19 mouse cellular contexts compared by ENCODE assay signal in genomic region chr4:12538043-12538442, GRCm38 (mm10).
A peak's percentile ranks its signal among the peaks of the same experiment; 100 is the strongest.
DNase-seq lines count a peak whose midpoint lies in the region; ATAC-seq and TF ChIP-seq lines count a peak whose summit lies in the region.
"Had no signal": no experiment of that assay in that cellular context is flagged by ENCODE, and none has a peak within 500 bp of the region (broad histone marks: within the 10 kb centered on the region; RNA-seq: fewer than 3 reads in every experiment).

No protein-coding gene starts in this region.

- no peaks in the 10 kb centered on the region for H3K27me3 ChIP-seq in forebrain, postnatal 0 days (ENCODE audit: insufficient read depth, low read length)
- H3K27me3 ChIP-seq in forebrain, embryonic 11.5 days (ENCODE audit: control insufficient read depth, insufficient read depth, low read length): no peaks in the 10 kb centered on the region
- no peaks in the 10 kb centered on the region for H3K27me3 ChIP-seq in hindbrain, embryonic 13.5 days
- H3K27me3 ChIP-seq in hindbrain, embryonic 15.5 days: no peaks in the 10 kb centered on the region
- no peaks in the 10 kb centered on the region for H3K27me3 ChIP-seq in midbrain, embryonic 16.5 days (ENCODE audit: control insufficient read depth, insufficient read depth, low read depth, low read length)
- H3K27me3 ChIP-seq in lung, postnatal 0 days (replicated peaks; ENCODE audit: insufficient read depth, low read length): no peaks in the 10 kb centered on the region
- no peaks in the 10 kb centered on the region for H3K27me3 ChIP-seq in kidney, embryonic 14.5 days (ENCODE audit: control insufficient read depth, insufficient read depth, low read length)
- H3K27me3 ChIP-seq: CH12.LX; heart, embryonic 15.5 days; intestine, embryonic 15.5 days; limb, embryonic 12.5 days had no signal

- peak; percentile 20 for DNase-seq in forebrain, postnatal 0 days
- DNase-seq in forebrain, embryonic 11.5 days (ENCODE audit: low spot score): no peak
- DNase-seq in lung, postnatal 0 days (ENCODE audit: low spot score): no peak
- DNase-seq: B cell, adult 2 months; gastrocnemius, postnatal 36 days; liver, postnatal 0 days; thymus, postnatal 25 days had no signal

- no peaks in the 10 kb centered on the region for H3K36me3 ChIP-seq in forebrain, postnatal 0 days (ENCODE audit: insufficient read depth)
- H3K36me3 ChIP-seq in forebrain, embryonic 11.5 days (ENCODE audit: control insufficient read depth, insufficient read depth, low read length): no peaks in the 10 kb centered on the region
- no peaks in the 10 kb centered on the region for H3K36me3 ChIP-seq in hindbrain, embryonic 13.5 days
- H3K36me3 ChIP-seq in hindbrain, embryonic 15.5 days: no peaks in the 10 kb centered on the region
- no peaks in the 10 kb centered on the region for H3K36me3 ChIP-seq in midbrain, embryonic 16.5 days (ENCODE audit: control insufficient read depth, insufficient read depth, low read length)
- no peaks in the 10 kb centered on the region for H3K36me3 ChIP-seq in lung, postnatal 0 days (ENCODE audit: insufficient read depth, low read length)
- H3K36me3 ChIP-seq in kidney, embryonic 14.5 days (ENCODE audit: control insufficient read depth, insufficient read depth, low read length): no peaks in the 10 kb centered on the region
- H3K36me3 ChIP-seq: G1E; heart, embryonic 15.5 days; intestine, embryonic 15.5 days; limb, embryonic 12.5 days had no signal

- WGBS in forebrain, postnatal 0 days: 57% methylated on average over 5 of the region's 5 CpGs
- WGBS in forebrain, embryonic 11.5 days: 80% methylated on average over 5 of the region's 5 CpGs
- 47% methylated on average over 5 of the region's 5 CpGs for WGBS in hindbrain, embryonic 13.5 days
- WGBS in hindbrain, embryonic 15.5 days: 45% methylated on average over 5 of the region's 5 CpGs
- 52% methylated on average over 5 of the region's 5 CpGs for WGBS in midbrain, embryonic 16.5 days
- 69% methylated on average over 5 of the region's 5 CpGs for WGBS in lung, postnatal 0 days
- WGBS in kidney, embryonic 14.5 days: 72% methylated on average over 5 of the region's 5 CpGs

- no peaks in the 10 kb centered on the region for H3K9me3 ChIP-seq in forebrain, postnatal 0 days (ENCODE audit: low read length)
- H3K9me3 ChIP-seq in forebrain, embryonic 11.5 days (ENCODE audit: control insufficient read depth, low read length): no peaks in the 10 kb centered on the region
- no peaks in the 10 kb centered on the region for H3K9me3 ChIP-seq in hindbrain, embryonic 13.5 days
- H3K9me3 ChIP-seq in hindbrain, embryonic 15.5 days: no peaks in the 10 kb centered on the region
- H3K9me3 ChIP-seq in midbrain, embryonic 16.5 days (replicated peaks; ENCODE audit: control insufficient read depth, low read length, poor library complexity, severe bottlenecking): no peaks in the 10 kb centered on the region
- no peaks in the 10 kb centered on the region for H3K9me3 ChIP-seq in lung, postnatal 0 days (ENCODE audit: low read length)
- no peaks in the 10 kb centered on the region for H3K9me3 ChIP-seq in kidney, embryonic 14.5 days (ENCODE audit: control insufficient read depth, low read length)
- H3K9me3 ChIP-seq: G1E; heart, embryonic 15.5 days; intestine, embryonic 15.5 days; limb, embryonic 12.5 days had no signal

- no peak for TF ChIP-seq EP300 in lung, postnatal 0 days (IDR thresholded peaks at IDR 0.05)

- H3K9ac ChIP-seq in forebrain, postnatal 0 days: peak overlapping the region; percentile 47; the same call in 1 of the 2 replicates
- no peak overlapping the region for H3K9ac ChIP-seq in forebrain, embryonic 11.5 days (ENCODE audit: low read length)
- H3K9ac ChIP-seq in hindbrain, embryonic 13.5 days: no peak overlapping the region
- no peak overlapping the region for H3K9ac ChIP-seq in hindbrain, embryonic 15.5 days
- H3K9ac ChIP-seq in midbrain, embryonic 16.5 days (ENCODE audit: low read depth, low read length): peak overlapping the region; percentile 41; the same call in 1 of the 2 replicates
- H3K9ac ChIP-seq in lung, postnatal 0 days (replicated peaks; ENCODE audit: low read depth): no peak overlapping the region
- no peak overlapping the region for H3K9ac ChIP-seq in kidney, embryonic 14.5 days (ENCODE audit: low read depth, low read length)
- H3K9ac ChIP-seq: heart, embryonic 15.5 days; intestine, embryonic 15.5 days; limb, embryonic 12.5 days; liver, postnatal 0 days had no signal

- no peak overlapping the region for H3K4me2 ChIP-seq in forebrain, postnatal 0 days (ENCODE audit: low read depth)
- H3K4me2 ChIP-seq in forebrain, embryonic 11.5 days (ENCODE audit: low read depth, low read length, severe bottlenecking): no peak overlapping the region
- H3K4me2 ChIP-seq in hindbrain, embryonic 13.5 days: no peak overlapping the region
- H3K4me2 ChIP-seq in hindbrain, embryonic 15.5 days: no peak overlapping the region
- H3K4me2 ChIP-seq in midbrain, embryonic 16.5 days (ENCODE audit: low read length): no peak overlapping the region
- H3K4me2 ChIP-seq in lung, postnatal 0 days (replicated peaks; ENCODE audit: low read depth, low read length): no peak overlapping the region
- no peak overlapping the region for H3K4me2 ChIP-seq in kidney, embryonic 14.5 days (replicated peaks; ENCODE audit: low read depth, low read length)
- H3K4me2 ChIP-seq: liver, embryonic 11.5 days had no signal

- H3K4me3 ChIP-seq in forebrain, postnatal 0 days (ENCODE audit: low read depth, low read length): no peak overlapping the region
- no peak overlapping the region for H3K4me3 ChIP-seq in forebrain, embryonic 11.5 days (ENCODE audit: low read depth, low read length)
- no peak overlapping the region for H3K4me3 ChIP-seq in hindbrain, embryonic 13.5 days
- no peak overlapping the region for H3K4me3 ChIP-seq in hindbrain, embryonic 15.5 days
- no peak overlapping the region for H3K4me3 ChIP-seq in midbrain, embryonic 16.5 days (ENCODE audit: low read depth, low read length)
- H3K4me3 ChIP-seq in lung, postnatal 0 days (ENCODE audit: low read depth, low read length): no peak overlapping the region
- H3K4me3 ChIP-seq in kidney, embryonic 14.5 days (ENCODE audit: low read length): no peak overlapping the region
- H3K4me3 ChIP-seq: heart, embryonic 15.5 days; intestine, embryonic 15.5 days had no signal

- TF ChIP-seq CTCF in forebrain, postnatal 0 days (IDR thresholded peaks at IDR 0.05; ENCODE audit: low read depth): no peak
- TF ChIP-seq CTCF in lung, postnatal 0 days (IDR thresholded peaks at IDR 0.05): no peak

- ATAC-seq in forebrain, postnatal 0 days: no peak
- no peak for ATAC-seq in forebrain, embryonic 11.5 days (replicated peaks; ENCODE audit: low FRiP score)
- no peak for ATAC-seq in hindbrain, embryonic 13.5 days (ENCODE audit: low FRiP score)
- ATAC-seq in hindbrain, embryonic 15.5 days (ENCODE audit: low FRiP score, low read depth): no peak
- peak; percentile 36; the same call in 1 of the 2 replicates for ATAC-seq in midbrain, embryonic 16.5 days
- ATAC-seq in lung, postnatal 0 days: no peak
- no peak for ATAC-seq in kidney, embryonic 14.5 days (ENCODE audit: low FRiP score, low TSS enrichment)
- ATAC-seq: liver, postnatal 0 days; Patski had no signal

- no peak overlapping the region for H3K27ac ChIP-seq in forebrain, postnatal 0 days (ENCODE audit: low read depth, low read length)
- no peak overlapping the region for H3K27ac ChIP-seq in forebrain, embryonic 11.5 days (ENCODE audit: low read depth, low read length)
- H3K27ac ChIP-seq in hindbrain, embryonic 13.5 days: peak overlapping the region; percentile 93
- H3K27ac ChIP-seq in hindbrain, embryonic 15.5 days (replicated peaks): peak overlapping the region; percentile 59
- peak overlapping the region; percentile 51 for H3K27ac ChIP-seq in midbrain, embryonic 16.5 days (ENCODE audit: low read length)
- no peak overlapping the region for H3K27ac ChIP-seq in lung, postnatal 0 days (ENCODE audit: low read length)
- no peak overlapping the region for H3K27ac ChIP-seq in kidney, embryonic 14.5 days (ENCODE audit: low read depth, low read length)
- H3K27ac ChIP-seq: heart, embryonic 15.5 days; intestine, embryonic 15.5 days; layer of hippocampus, adult 2 months; limb, embryonic 12.5 days had no signal

- H3K4me1 ChIP-seq in forebrain, postnatal 0 days (ENCODE audit: insufficient read depth): peaks cover 14% of the 10 kb centered on the region
- no peaks in the 10 kb centered on the region; the same call in 1 of the 2 replicates for H3K4me1 ChIP-seq in forebrain, embryonic 11.5 days (replicated peaks; ENCODE audit: control insufficient read depth, insufficient read depth, low read length)
- peaks cover 34% of the 10 kb centered on the region for H3K4me1 ChIP-seq in hindbrain, embryonic 13.5 days (replicated peaks)
- H3K4me1 ChIP-seq in hindbrain, embryonic 15.5 days (replicated peaks): peaks cover 16% of the 10 kb centered on the region
- H3K4me1 ChIP-seq in midbrain, embryonic 16.5 days (ENCODE audit: control insufficient read depth, insufficient read depth, low read length): peaks cover 28% of the 10 kb centered on the region
- no peaks in the 10 kb centered on the region for H3K4me1 ChIP-seq in lung, postnatal 0 days (ENCODE audit: insufficient read depth, low read depth, low read length)
- H3K4me1 ChIP-seq in kidney, embryonic 14.5 days (ENCODE audit: control insufficient read depth, insufficient read depth, low read length): no peaks in the 10 kb centered on the region

Comparison
In these comparisons a context has a peak if more than half of its experiments do, and no peak if none do; other contexts are left out.
1. H3K9ac ChIP-seq: peak in forebrain, postnatal 0 days (single experiment) and midbrain, embryonic 16.5 days (single experiment); none in forebrain, embryonic 11.5 days (single experiment), hindbrain, embryonic 13.5 days (single experiment), hindbrain, embryonic 15.5 days (single experiment), lung, postnatal 0 days (single experiment) and kidney, embryonic 14.5 days (single experiment).
2. H3K27ac ChIP-seq: peak in hindbrain, embryonic 13.5 days (single experiment), hindbrain, embryonic 15.5 days (single experiment) and midbrain, embryonic 16.5 days (single experiment); none in forebrain, postnatal 0 days (single experiment), forebrain, embryonic 11.5 days (single experiment), lung, postnatal 0 days (single experiment) and kidney, embryonic 14.5 days (single experiment).